Mouse (Mus musculus): ENCODE measurements at regions not wholly inside any gene's neighbourhood (a gene's known extent, or its start where the extent isn't known, plus 50 kb on each side); places are given as distances from the start of the nearest gene placed in this dataset.

DNA sequence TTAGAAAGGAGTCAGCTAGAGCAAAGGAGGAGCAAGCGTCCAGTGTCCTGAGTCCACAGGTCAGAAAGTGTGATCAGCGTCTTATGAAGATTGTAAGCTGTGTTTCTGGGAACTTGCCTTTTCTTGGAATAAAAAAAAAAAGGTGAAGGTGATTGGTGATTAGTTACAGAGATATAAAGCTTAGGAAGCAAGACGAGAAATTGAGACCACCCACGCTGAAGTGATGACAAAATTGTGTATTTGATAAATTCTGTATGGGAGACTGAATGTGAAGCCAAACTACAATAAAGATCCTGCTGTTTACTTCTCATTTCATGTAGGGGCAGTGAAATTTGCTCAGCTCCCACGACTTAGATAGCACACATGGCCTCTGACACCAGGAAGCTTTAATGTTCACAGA, 109.0 kb upstream of the Spats2l start:
- no peak for DNase-seq (ENCODE audit: low read depth, low spot score)

GRCm38 (mm10) chr1:57665724-57666123, 108.2 kb upstream of the Spats2l start:
- DNase-seq (ENCODE audit: low read depth, low spot score), result no peak

- no peak for DNase-seq (ENCODE audit: low read depth, low spot score)
Observed at GRCm38 (mm10) chr1:57666179-57666693, 107.7 kb upstream of the Spats2l start.

- no peak for DNase-seq (ENCODE audit: low read depth, low spot score)
Observed at GRCm38 (mm10) chr1:57673415-57673814, 100.5 kb upstream of the Spats2l start.

- DNase-seq (ENCODE audit: low read depth, low spot score), result no peak
Observed at GRCm38 (mm10) chr1:57673957-57674699, 99.8 kb upstream of the Spats2l start.

DNA sequence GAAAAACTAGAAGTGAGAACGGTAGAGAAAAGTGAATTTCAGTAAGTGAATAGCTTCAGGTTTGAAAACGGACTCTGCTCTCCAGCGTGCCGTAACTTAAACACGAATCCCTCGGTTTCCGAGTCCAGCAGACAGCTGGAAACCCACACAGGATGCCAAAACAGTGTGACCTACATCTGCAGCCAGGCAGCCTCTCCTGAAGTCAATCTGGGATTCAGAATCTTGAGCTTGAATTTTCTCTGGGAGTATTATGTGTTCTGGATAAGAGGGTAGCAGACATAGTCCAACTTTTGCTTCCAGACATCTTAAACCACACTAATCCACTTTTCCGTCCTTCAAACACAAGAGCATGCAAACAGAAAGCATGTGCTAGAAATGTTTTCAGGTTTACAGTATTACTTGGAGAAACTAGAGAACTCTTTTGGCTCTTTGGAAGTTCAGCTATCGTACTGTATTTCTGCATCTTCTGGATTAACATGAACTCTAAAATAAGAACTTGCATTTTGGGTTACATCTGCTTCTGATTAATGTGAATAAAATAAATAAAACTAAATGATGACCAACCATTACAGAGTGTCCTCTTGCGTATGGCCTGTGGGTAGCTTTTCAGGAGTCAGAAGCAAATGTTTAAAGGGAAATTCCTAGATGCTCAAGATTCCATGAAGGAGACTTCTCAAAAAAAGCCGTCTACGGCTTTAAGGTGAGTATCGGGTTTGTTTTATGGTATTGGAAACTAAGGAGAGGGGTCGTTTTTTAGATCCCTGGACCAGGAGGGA, 89.4 kb upstream of the Spats2l start:
- DNase-seq (ENCODE audit: low read depth, low spot score), result no peak

DNA sequence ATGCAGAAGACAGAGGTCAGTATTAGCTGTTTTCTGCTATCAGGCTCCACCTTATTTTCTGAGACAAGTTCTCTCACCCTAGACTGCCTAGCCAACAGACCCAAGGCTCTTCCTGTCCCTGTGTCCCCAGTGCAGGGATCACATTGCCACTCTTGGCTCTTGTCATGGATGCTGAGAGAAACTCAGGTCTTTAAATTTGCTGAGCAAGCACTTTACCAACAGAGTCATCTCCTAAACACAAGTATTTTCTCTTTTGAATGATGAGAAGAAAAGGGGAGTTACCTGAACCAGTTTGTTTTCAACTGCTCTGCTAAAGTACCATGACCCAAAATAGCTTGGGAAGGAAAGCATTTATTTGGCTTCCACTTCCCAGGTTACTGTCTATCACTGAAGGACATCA, 84.7 kb upstream of the Spats2l start:
- DNase-seq (ENCODE audit: low read depth, low spot score), result no peak

GRCm38 (mm10) chr1:57707906-57708305, 66.1 kb upstream of the Spats2l start:
- DNase-seq (ENCODE audit: low read depth, low spot score), result no peak

- DNase-seq (ENCODE audit: low read depth, low spot score), result no peak
Observed at GRCm38 (mm10) chr1:57712916-57713503, 61.0 kb upstream of the Spats2l start.

GRCm38 (mm10) chr1:57717139-57717800, 56.7 kb upstream of the Spats2l start:
- no peak for DNase-seq (ENCODE audit: low read depth, low spot score)

- no peak for DNase-seq (ENCODE audit: low read depth, low spot score)
Observed at GRCm38 (mm10) chr1:57718409-57718808, 55.6 kb upstream of the Spats2l start.
